Mouse (Mus musculus) stomach, postnatal 0 days (tissue): ENCODE data around the gene Hsf4. TPM values are rescaled to one million over a fixed set of nuclear protein-coding genes. Genes with fewer than 3 reads are reported as not detected.

Source experiments
- ATAC-seq: fragments of 200-750 bp; cut with Nextera tagmentation; 2 replicates; pipeline ENCODE4 v1.8.0; 2017; ENCODE audit not compliant: low FRiP score, low TSS enrichment
- DNase-seq: peaks from one replicate; pipeline ENCODE4 v3.0.0-alpha.2; 2016; ENCODE audit warnings: low spot score
- H3K27ac ChIP-seq: fragments of 300-500 bp; sonication (generic); replicated peaks from 2 replicates; pipeline ENCODE4 v1.5.1; 2014; ENCODE audit warnings: mild to moderate bottlenecking, control low read depth
- H3K27me3 ChIP-seq: fragments of 300-500 bp; sonication (generic); 2 replicates; pipeline ENCODE4 v1.6.1; 2014; ENCODE audit warnings: low read length; ENCODE audit not compliant: control insufficient read depth, insufficient read depth
- H3K36me3 ChIP-seq: fragments of 300-500 bp; sonication (generic); 2 replicates; pipeline ENCODE4 v1.6.1; 2014; ENCODE audit warnings: low read length, mixed read lengths; ENCODE audit not compliant: control insufficient read depth, insufficient read depth
- H3K4me1 ChIP-seq: fragments of 300-500 bp; sonication (generic); replicated peaks from 2 replicates; pipeline ENCODE4 v1.6.1; 2014; ENCODE audit warnings: antibody characterized with exemption; ENCODE audit not compliant: control insufficient read depth, insufficient read depth
- H3K4me2 ChIP-seq: fragments of 300-500 bp; sonication (generic); replicated peaks from 2 replicates; pipeline ENCODE4 v1.6.1; 2014; ENCODE audit warnings: low read depth, mild to moderate bottlenecking, control low read depth, moderate library complexity
- H3K4me3 ChIP-seq: fragments of 300-500 bp; sonication (generic); 2 replicates; pipeline ENCODE4 v1.5.1; 2014; ENCODE audit warnings: low read depth, low read length, control low read depth
- H3K9ac ChIP-seq: fragments of 300-500 bp; sonication (generic); 2 replicates; pipeline ENCODE4 v1.6.1; 2014; ENCODE audit warnings: mild to moderate bottlenecking, low read length, control low read depth, mixed read lengths
- H3K9me3 ChIP-seq: fragments of 300-500 bp; sonication (generic); 2 replicates; pipeline ENCODE4 v1.6.1; 2016; ENCODE audit warnings: low read length; ENCODE audit not compliant: control insufficient read depth
- CTCF ChIP-seq: IDR thresholded peaks from 2 replicates; pipeline ENCODE4 v1.5.1; 2016; ENCODE audit warnings: antibody characterized with exemption, low read depth, mild to moderate bottlenecking, moderate library complexity
- EP300 ChIP-seq: optimal IDR thresholded peaks from 2 replicates; pipeline ENCODE3; 2016; ENCODE audit warnings: antibody characterized with exemption
- WGBS: fragments of 180-500 bp; shearing (Covaris S2); extraction: QIAGEN DNeasy Blood & Tissue Kit; methylation state at CpG from one replicate; pipeline ENCODE4 v1.1.7; 2014; 5-methylcytosine and 5-hydroxymethylcytosine counted together
- polyA plus RNA-seq: library from polyadenylated mRNA; unstranded; fragments of >200 nt; fragmentation: Nextera tagmentation; extraction: Ambion mirVana; gene quantifications from 2 replicates; pipeline ENCODE4 v1.2.1, GENCODE M21; 2015

Gene Hsf4
- polyA plus RNA-seq, 1 experiment from 2014 or later, result 0.34 TPM

DNA sequence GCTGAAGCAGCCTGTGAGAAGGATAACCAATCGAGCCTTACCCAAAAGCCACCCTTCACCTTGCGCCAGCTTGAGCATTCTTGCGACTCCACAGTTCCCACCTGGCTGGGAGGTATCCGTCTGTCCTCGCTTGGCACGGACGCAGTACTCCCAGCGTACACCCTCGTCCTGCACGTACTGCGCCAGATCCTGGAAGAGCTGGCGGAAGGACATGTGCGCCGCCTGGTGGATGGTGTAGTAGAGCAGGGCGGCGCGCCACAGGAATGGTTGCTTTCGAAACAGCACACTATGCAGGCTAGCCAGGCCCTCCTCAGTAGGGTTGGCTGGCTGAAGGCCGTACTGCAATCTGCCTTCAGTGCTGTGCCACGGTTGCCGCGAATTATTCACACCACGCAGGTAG lies 13.5 kb downstream of the Hsf4 start:
- 39% methylated on average over 22 of the region's 23 CpGs for WGBS
- Histone ChIP-seq H3K9me3 (no peaks in the 10 kb centered on the region), H3K9ac (no peak overlapping the region), H3K36me3 (no peaks in the 10 kb centered on the region), H3K4me3 (no peak overlapping the region), H3K4me2 (no peak overlapping the region; the same call in 1 of the 2 replicates), H3K27me3 (no peaks in the 10 kb centered on the region), H3K4me1 (no peaks in the 10 kb centered on the region), H3K27ac (no peak overlapping the region)
- DNase-seq (peak; percentile 77), ATAC-seq (peak; percentile 62)
- no peak for TF ChIP-seq EP300
- TF ChIP-seq CTCF, result peak; percentile 90

DNA sequence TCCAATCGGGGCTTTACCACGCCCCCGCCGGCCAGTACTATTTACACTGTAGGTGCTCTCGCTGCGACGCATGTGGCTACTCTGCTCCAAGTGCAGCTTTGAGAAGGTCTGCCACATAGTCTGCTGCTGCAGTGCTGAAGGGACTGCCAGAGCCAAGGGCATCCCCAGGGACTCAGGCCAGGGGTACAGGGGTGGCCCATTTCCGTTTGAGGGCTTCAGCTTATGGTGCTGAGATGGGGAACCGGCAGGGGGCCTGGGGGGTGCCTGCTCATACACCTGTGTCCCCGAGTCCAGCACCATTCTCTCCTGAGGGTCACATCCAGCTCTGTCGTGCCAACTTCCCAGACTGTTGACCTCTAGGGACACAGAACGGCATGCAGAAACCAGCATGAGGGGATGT lies 15.9 kb downstream of the Hsf4 start:
- no peak for ATAC-seq
- Histone ChIP-seq H3K36me3 (no peaks in the 10 kb centered on the region), H3K4me1 (peaks cover 8% of the 10 kb centered on the region), H3K9ac (no peak overlapping the region), H3K9me3 (no peaks in the 10 kb centered on the region), H3K4me3 (no peak overlapping the region), H3K27ac (no peak overlapping the region), H3K27me3 (no peaks in the 10 kb centered on the region), H3K4me2 (no peak overlapping the region)
- no peak for DNase-seq
- 43% methylated on average over 12 of the region's 12 CpGs for WGBS
- TF ChIP-seq EP300 (no peak), CTCF (no peak)

DNA sequence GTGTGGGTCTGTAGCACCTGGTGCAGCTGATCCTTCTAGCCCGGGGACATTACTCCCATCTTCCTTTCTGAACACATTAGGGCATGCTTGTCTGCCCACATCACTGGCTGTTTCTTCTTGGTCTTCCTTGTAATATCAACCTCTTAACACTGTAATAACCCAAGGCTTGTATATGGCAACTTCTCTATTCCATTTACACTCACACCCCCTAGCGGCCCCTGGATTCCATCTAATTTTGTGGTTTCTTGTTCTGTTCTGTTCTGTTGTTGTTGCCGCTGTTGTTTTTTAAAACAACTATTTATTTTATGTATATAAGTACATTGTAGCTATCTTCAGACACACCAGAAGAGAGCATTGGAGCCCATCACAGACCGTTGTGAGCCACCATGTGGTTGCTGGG lies 17.3 kb downstream of the Hsf4 start:
- TF ChIP-seq EP300, result no peak
- no peak for TF ChIP-seq CTCF
- DNase-seq (no peak), ATAC-seq (no peak)
- Histone ChIP-seq H3K9ac (no peak overlapping the region), H3K27ac (no peak overlapping the region), H3K27me3 (no peaks in the 10 kb centered on the region), H3K4me3 (no peak overlapping the region), H3K4me1 (peaks cover 8% of the 10 kb centered on the region), H3K4me2 (no peak overlapping the region), H3K9me3 (no peaks in the 10 kb centered on the region), H3K36me3 (no peaks in the 10 kb centered on the region)
- WGBS, result 90% methylated on average over 4 of the region's 4 CpGs

DNA sequence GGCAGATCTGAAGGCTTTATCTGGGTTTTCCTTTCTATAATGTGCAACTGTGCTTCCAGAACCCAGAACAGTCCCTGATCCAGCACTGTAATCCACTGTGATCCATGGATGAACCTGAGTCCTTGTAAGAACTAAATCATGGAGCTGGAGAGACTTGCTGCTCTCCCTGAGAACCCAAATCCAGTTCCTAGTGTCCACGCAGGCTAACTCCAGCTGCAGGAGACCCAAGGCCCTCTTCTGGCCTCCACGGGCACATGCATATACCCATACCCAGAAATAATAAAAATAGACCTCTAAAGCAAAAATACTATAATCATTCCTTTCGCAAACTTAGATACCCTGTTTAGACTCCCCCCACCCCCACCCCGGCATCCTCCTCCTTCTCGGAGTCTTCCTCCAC lies 18.6 kb downstream of the Hsf4 start:
- Histone ChIP-seq H3K36me3 (no peaks in the 10 kb centered on the region), H3K9ac (no peak overlapping the region), H3K27me3 (no peaks in the 10 kb centered on the region), H3K9me3 (no peaks in the 10 kb centered on the region), H3K4me3 (no peak overlapping the region), H3K4me2 (no peak overlapping the region), H3K27ac (no peak overlapping the region), H3K4me1 (peaks cover 8% of the 10 kb centered on the region)
- WGBS, result 80% methylated on average over 5 of the region's 5 CpGs
- DNase-seq (no peak), ATAC-seq (no peak)
- TF ChIP-seq CTCF, result no peak
- TF ChIP-seq EP300, result no peak

DNA sequence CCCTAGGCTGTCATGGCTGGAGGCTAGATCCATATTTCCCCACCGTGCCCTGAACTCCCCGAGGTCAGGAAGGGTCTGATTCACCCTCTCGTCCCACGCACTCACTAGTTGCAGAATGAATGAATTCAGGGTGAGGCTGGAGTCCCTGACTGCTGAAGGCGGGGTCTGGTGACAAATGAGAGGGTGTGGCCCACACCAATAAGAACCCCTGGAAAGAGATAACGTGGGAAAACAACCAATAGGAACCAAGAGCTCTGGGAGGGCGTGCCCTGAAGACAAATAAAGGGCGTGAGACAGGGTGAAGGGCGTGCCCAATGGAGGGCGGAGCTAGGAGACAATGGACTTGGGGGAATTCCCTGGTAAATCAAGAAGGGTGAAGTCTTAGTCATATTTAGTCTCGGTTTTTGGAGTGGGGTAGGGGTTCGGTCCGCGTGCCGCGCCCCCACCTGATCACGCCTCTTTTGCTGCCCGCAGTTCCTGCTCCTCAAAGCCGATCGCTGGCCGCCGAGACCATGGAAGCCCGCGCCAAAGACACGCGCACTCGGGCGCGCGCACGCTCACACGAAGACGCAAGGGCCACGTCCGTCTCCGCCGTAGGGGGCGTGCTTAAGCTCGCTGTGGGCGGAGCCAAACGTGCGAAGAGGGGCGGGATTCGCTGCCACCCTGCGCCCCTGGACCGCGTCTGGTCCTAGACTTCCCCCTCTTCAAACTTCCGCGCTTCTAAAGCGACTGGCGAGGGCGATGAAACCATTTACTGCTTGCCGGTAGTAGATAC lies 19.5 kb downstream of the Hsf4 start:
- no peaks in the 10 kb centered on the region for H3K27me3 ChIP-seq
- WGBS, result under 1% methylated on average over 53 of the region's 53 CpGs
- peak overlapping the region; percentile 84 for H3K4me2 ChIP-seq
- DNase-seq (peak; percentile 94), ATAC-seq (peak; percentile 94)
- H3K27ac ChIP-seq, result peak overlapping the region; percentile 84
- H3K9ac ChIP-seq, result peak overlapping the region; percentile 47
- H3K9me3 ChIP-seq, result no peaks in the 10 kb centered on the region
- peak overlapping the region; percentile 48 for H3K4me3 ChIP-seq
- H3K4me1 ChIP-seq, result peaks cover 8% of the 10 kb centered on the region
- TF ChIP-seq EP300 (no peak), CTCF (peak; percentile 57)
- no peaks in the 10 kb centered on the region for H3K36me3 ChIP-seq

DNA sequence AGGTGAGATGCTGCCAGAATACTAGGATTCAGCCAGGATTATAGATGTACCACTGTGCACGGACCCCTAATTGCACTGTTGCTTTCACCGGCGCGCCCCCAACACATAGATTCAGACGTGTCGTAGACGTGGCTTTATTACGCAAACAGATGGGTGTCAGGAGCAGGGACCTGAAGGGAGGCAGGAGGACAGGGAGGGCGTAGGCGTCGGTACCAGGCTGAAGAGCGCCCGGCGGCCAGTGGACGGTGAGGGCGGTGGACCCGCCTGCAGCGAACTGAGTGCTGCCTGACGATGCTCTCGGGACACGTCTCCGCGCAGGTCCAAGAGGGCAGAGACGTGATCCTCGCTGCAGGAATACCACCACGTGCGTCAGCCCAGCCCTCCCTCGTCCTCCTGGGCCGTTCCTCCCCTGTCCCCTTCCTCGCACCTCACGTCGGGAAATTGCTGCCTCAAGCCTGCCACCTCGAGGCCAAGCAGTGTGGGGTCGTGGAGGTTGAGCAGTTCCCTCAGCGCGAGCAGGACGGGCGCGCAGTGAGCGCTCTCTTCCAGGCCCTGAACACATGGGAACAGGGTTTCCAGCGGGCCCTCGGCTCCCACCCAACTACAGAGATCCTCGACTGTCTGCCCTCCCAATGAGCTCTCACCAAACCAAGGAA lies 20.3 kb downstream of the Hsf4 start, which contains the start of gene 4931428F04Rik:
4931428F04Rik (minus strand) TSS at position 60 of the 656 bp plus-strand sequence.
- WGBS, result 2% methylated on average over 36 of the region's 43 CpGs
- Histone ChIP-seq H3K9ac (peak within 1 kb of the TSS; percentile 47), H3K27me3 (no peaks in the 10 kb centered on the region), H3K4me2 (peak within 1 kb of the TSS; percentile 84), H3K4me3 (peak within 1 kb of the TSS; percentile 48), H3K9me3 (no peaks in the 10 kb centered on the region), H3K27ac (peak within 1 kb of the TSS; percentile 84), H3K4me1 (peaks cover 8% of the 10 kb centered on the region), H3K36me3 (no peaks in the 10 kb centered on the region)
- peak; percentile 75 for TF ChIP-seq CTCF
- no peak for TF ChIP-seq EP300
- ATAC-seq (peak; percentile 15; the same call in 1 of the 2 replicates), DNase-seq (peak; percentile 62)
